Mouse (Mus musculus) kidney, postnatal 10 days (tissue): Measurements from ENCODE around the gene Clnk.

Experiments
- DNase-seq: peaks from one replicate; pipeline ENCODE4 v3.0.0; 2021; ENCODE audit warnings: mixed read lengths

The Clnk gene

GRCm38 (mm10) chr5:38850171-38850570, 26.4 kb downstream of the Clnk start:
- DNase-seq, result no peak

- no peak for DNase-seq
Measured at GRCm38 (mm10) chr5:38845529-38845928, 31.1 kb downstream of the Clnk start.

GRCm38 (mm10) chr5:38844312-38844711, 32.3 kb downstream of the Clnk start:
- DNase-seq, result no peak

GRCm38 (mm10) chr5:38839981-38840380, 36.6 kb downstream of the Clnk start:
- DNase-seq, result no peak

GRCm38 (mm10) chr5:38827310-38827709, 49.3 kb downstream of the Clnk start:
- DNase-seq, result no peak

GRCm38 (mm10) chr5:38826586-38826985, 50.0 kb downstream of the Clnk start:
- DNase-seq, result no peak

- DNase-seq, result no peak
Measured at GRCm38 (mm10) chr5:38824132-38824965, 52.3 kb downstream of the Clnk start.

GRCm38 (mm10) chr5:38813391-38814109, 63.1 kb downstream of the Clnk start:
- no peak for DNase-seq

GRCm38 (mm10) chr5:38812916-38813315, 63.7 kb downstream of the Clnk start:
- DNase-seq, result no peak

- DNase-seq, result no peak
Measured at GRCm38 (mm10) chr5:38812386-38812785, 64.2 kb downstream of the Clnk start.

- no peak for DNase-seq
Measured at GRCm38 (mm10) chr5:38798910-38799309, 77.7 kb downstream of the Clnk start.

- DNase-seq, result no peak
Measured at GRCm38 (mm10) chr5:38795139-38795538, 81.5 kb downstream of the Clnk start.

GRCm38 (mm10) chr5:38791116-38791515, 85.5 kb downstream of the Clnk start:
- no peak for DNase-seq

GRCm38 (mm10) chr5:38788820-38789219, 87.8 kb downstream of the Clnk start:
- DNase-seq, result no peak

GRCm38 (mm10) chr5:38787851-38788520, 88.6 kb downstream of the Clnk start:
- no peak for DNase-seq

- DNase-seq, result no peak
Measured at GRCm38 (mm10) chr5:38786126-38786525, 90.5 kb downstream of the Clnk start.

- no peak for DNase-seq
Measured at GRCm38 (mm10) chr5:38785686-38786085, 90.9 kb downstream of the Clnk start.

- DNase-seq, result peak; percentile 86
Measured at GRCm38 (mm10) chr5:38781813-38782212, 94.8 kb downstream of the Clnk start.

GRCm38 (mm10) chr5:38780631-38781030, 96.0 kb downstream of the Clnk start:
- DNase-seq, result peak; percentile 16

- DNase-seq, result no peak
Measured at GRCm38 (mm10) chr5:38780045-38780444, 96.6 kb downstream of the Clnk start.

- DNase-seq, result no peak
Measured at GRCm38 (mm10) chr5:38775500-38775899, 101.1 kb downstream of the Clnk start.

- peak; percentile 57 for DNase-seq
Measured at GRCm38 (mm10) chr5:38754950-38755349, 121.7 kb downstream of the Clnk start.

- DNase-seq, result no peak
Measured at GRCm38 (mm10) chr5:38752749-38753148, 123.9 kb downstream of the Clnk start.
